Mouse (Mus musculus): Measurements from ENCODE around the gene Ybey. TPM values are rescaled to one million over a fixed set of nuclear protein-coding genes. Genes with fewer than 3 reads are reported as not detected.

Ybey gene
- polyA plus RNA-seq, 1 experiment from 2014 or later, result 1.3 TPM

Other genes starting within 250 kb of the Ybey start
- gene Prmt2, start 231.2 kb downstream of the Ybey start, polyA plus RNA-seq (2018), result 18.3 to 23.8 TPM (median 20.1 TPM) in 3 replicates
- gene S100b, start 215.3 kb downstream of the Ybey start, polyA plus RNA-seq (2018), result 0.17 TPM in 1 of 3 replicates, not detected in the others
- 5.1 to 12.6 TPM (median 7.7 TPM) in 3 replicates for gene Dip2a, start 123.8 kb downstream of the Ybey start, polyA plus RNA-seq (2018)
- gene AC141477.1, start 28.7 kb downstream of the Ybey start, polyA plus RNA-seq (2018), result not detected in 3 replicates
- 10.3 to 17.2 TPM (median 12.7 TPM) in 3 replicates for gene Pcnt, start 26.3 kb downstream of the Ybey start, polyA plus RNA-seq (2018)
- gene 2610028H24Rik, start 20.0 kb downstream of the Ybey start, polyA plus RNA-seq (2018), result not detected in 3 replicates
- 13.6 to 21.6 TPM (median 19.6 TPM) in 3 replicates for gene Mcm3ap, start 187 bp downstream of the Ybey start, polyA plus RNA-seq (2018)
- 3.1 to 13.5 TPM (median 11.0 TPM) in 3 replicates for gene Lss, start 62.5 kb upstream of the Ybey start, polyA plus RNA-seq (2018)
- not detected in 3 replicates for gene Spatc1l, start 93.2 kb upstream of the Ybey start, polyA plus RNA-seq (2018)
- gene Ftcd, start 106.5 kb upstream of the Ybey start, polyA plus RNA-seq (2018), result not detected in 3 replicates
- gene Col6a2, start 154.5 kb upstream of the Ybey start, polyA plus RNA-seq (2018), result 0.03 to 0.07 TPM in 2 of 3 replicates, not detected in the other